Mouse (Mus musculus) stomach, postnatal 0 days (tissue): ENCODE data around the gene Mtfmt.

Source experiments
- CTCF ChIP-seq: IDR thresholded peaks from 2 replicates; pipeline ENCODE4 v1.5.1; 2016; ENCODE audit warnings: antibody characterized with exemption, low read depth, mild to moderate bottlenecking, moderate library complexity
- EP300 ChIP-seq: optimal IDR thresholded peaks from 2 replicates; pipeline ENCODE3; 2016; ENCODE audit warnings: antibody characterized with exemption

DNA sequence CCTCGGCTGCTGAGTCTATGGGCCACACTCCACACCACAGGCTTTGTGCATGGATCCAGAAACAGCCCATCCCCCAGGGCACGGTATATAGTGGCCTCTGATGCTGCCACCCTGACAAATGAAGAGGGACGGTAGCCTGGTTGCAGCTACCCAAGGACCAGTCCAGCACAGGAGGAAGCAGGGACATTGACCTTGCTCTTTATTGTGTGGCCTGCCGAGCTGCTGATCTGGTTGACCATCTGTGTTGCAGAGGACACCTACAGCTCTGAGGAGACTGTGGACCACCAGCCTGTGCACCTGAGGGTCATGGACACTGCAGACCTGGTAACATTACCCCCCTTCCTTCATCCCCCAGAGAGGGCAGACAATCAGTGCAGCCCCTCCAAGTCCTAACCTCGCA lies 28.3 kb upstream of the Mtfmt start:
- TF ChIP-seq CTCF (no peak), EP300 (no peak)
